Mouse (Mus musculus): ENCODE results near the gene Pam. TPM values are rescaled to one million over a fixed set of nuclear protein-coding genes. Genes with fewer than 3 reads are reported as not detected.

The Pam gene
- polyA plus RNA-seq, 1 experiment from 2014 or later, result 8.9 TPM

GRCm38 (mm10) chr1:97872072-97872471 lies 223.4 kb downstream of the Pam start:
- H3K9ac ChIP-seq (ENCODE audit: low read depth, low read length), result no peak overlapping the region
- WGBS (ENCODE audit: insufficient replicate concordance), result 60% methylated on average over 2 of the region's 2 CpGs
- H3K9me3 ChIP-seq (replicated peaks; ENCODE audit: control insufficient read depth, low read length), result no peaks in the 10 kb centered on the region
- no peaks in the 10 kb centered on the region for H3K4me1 ChIP-seq (ENCODE audit: control insufficient read depth, low read depth, low read length)
- H3K27ac ChIP-seq (ENCODE audit: low read length), result no peak overlapping the region
- H3K4me2 ChIP-seq (ENCODE audit: low read depth, low read length), result no peak overlapping the region
- H3K27me3 ChIP-seq (ENCODE audit: control insufficient read depth, insufficient read depth, low read depth, low read length), result no peaks in the 10 kb centered on the region
- no peaks in the 10 kb centered on the region for H3K36me3 ChIP-seq (ENCODE audit: control insufficient read depth, insufficient read depth)
- no peak overlapping the region for H3K4me3 ChIP-seq (ENCODE audit: low read depth, low read length)
- ATAC-seq (ENCODE audit: low read depth), result no peak

GRCm38 (mm10) chr1:97864135-97864534 lies 231.3 kb downstream of the Pam start:
- Histone ChIP-seq H3K4me1 (ENCODE audit: control insufficient read depth, low read depth, low read length) (no peaks in the 10 kb centered on the region), H3K36me3 (ENCODE audit: control insufficient read depth, insufficient read depth) (no peaks in the 10 kb centered on the region), H3K27me3 (ENCODE audit: control insufficient read depth, insufficient read depth, low read depth, low read length) (no peaks in the 10 kb centered on the region), H3K4me3 (ENCODE audit: low read depth, low read length) (no peak overlapping the region), H3K9ac (ENCODE audit: low read depth, low read length) (no peak overlapping the region), H3K4me2 (ENCODE audit: low read depth, low read length) (no peak overlapping the region), H3K9me3 (replicated peaks; ENCODE audit: control insufficient read depth, low read length) (no peaks in the 10 kb centered on the region), H3K27ac (ENCODE audit: low read length) (no peak overlapping the region)
- no peak for ATAC-seq (ENCODE audit: low read depth)
- WGBS (ENCODE audit: insufficient replicate concordance), result 80% methylated on average over 7 of the region's 7 CpGs

- Histone ChIP-seq H3K4me1 (ENCODE audit: control insufficient read depth, low read depth, low read length) (no peaks in the 10 kb centered on the region), H3K27me3 (ENCODE audit: control insufficient read depth, insufficient read depth, low read depth, low read length) (no peaks in the 10 kb centered on the region), H3K4me3 (ENCODE audit: low read depth, low read length) (no peak overlapping the region), H3K36me3 (ENCODE audit: control insufficient read depth, insufficient read depth) (no peaks in the 10 kb centered on the region), H3K27ac (ENCODE audit: low read length) (no peak overlapping the region), H3K4me2 (ENCODE audit: low read depth, low read length) (no peak overlapping the region), H3K9ac (ENCODE audit: low read depth, low read length) (no peak overlapping the region), H3K9me3 (replicated peaks; ENCODE audit: control insufficient read depth, low read length) (no peaks in the 10 kb centered on the region)
- 82% methylated on average over 9 of the region's 9 CpGs for WGBS (ENCODE audit: insufficient replicate concordance)
- no peak for ATAC-seq (ENCODE audit: low read depth)
These were observed 232.3 kb downstream of the Pam start for GRCm38 (mm10) chr1:97863140-97863539.

- 71% methylated on average over 5 of the region's 5 CpGs for WGBS (ENCODE audit: insufficient replicate concordance)
- no peak for ATAC-seq (ENCODE audit: low read depth)
- Histone ChIP-seq H3K27ac (ENCODE audit: low read length) (no peak overlapping the region), H3K4me1 (ENCODE audit: control insufficient read depth, low read depth, low read length) (no peaks in the 10 kb centered on the region), H3K9me3 (replicated peaks; ENCODE audit: control insufficient read depth, low read length) (no peaks in the 10 kb centered on the region), H3K4me3 (ENCODE audit: low read depth, low read length) (no peak overlapping the region), H3K36me3 (ENCODE audit: control insufficient read depth, insufficient read depth) (no peaks in the 10 kb centered on the region), H3K9ac (ENCODE audit: low read depth, low read length) (no peak overlapping the region), H3K4me2 (ENCODE audit: low read depth, low read length) (no peak overlapping the region), H3K27me3 (ENCODE audit: control insufficient read depth, insufficient read depth, low read depth, low read length) (no peaks in the 10 kb centered on the region)
These were observed 232.7 kb downstream of the Pam start for GRCm38 (mm10) chr1:97862734-97863133.

GRCm38 (mm10) chr1:97854256-97854655 lies 241.2 kb downstream of the Pam start:
- no peak overlapping the region for H3K9ac ChIP-seq (ENCODE audit: low read depth, low read length)
- H3K36me3 ChIP-seq (ENCODE audit: control insufficient read depth, insufficient read depth), result no peaks in the 10 kb centered on the region
- no peak overlapping the region for H3K27ac ChIP-seq (ENCODE audit: low read length)
- no peak overlapping the region for H3K4me2 ChIP-seq (ENCODE audit: low read depth, low read length)
- no peak for ATAC-seq (ENCODE audit: low read depth)
- H3K9me3 ChIP-seq (replicated peaks; ENCODE audit: control insufficient read depth, low read length), result no peaks in the 10 kb centered on the region
- no peaks in the 10 kb centered on the region for H3K4me1 ChIP-seq (ENCODE audit: control insufficient read depth, low read depth, low read length)
- 52% methylated on average over 3 of the region's 3 CpGs for WGBS (ENCODE audit: insufficient replicate concordance)
- no peak overlapping the region for H3K4me3 ChIP-seq (ENCODE audit: low read depth, low read length)
- H3K27me3 ChIP-seq (ENCODE audit: control insufficient read depth, insufficient read depth, low read depth, low read length), result no peaks in the 10 kb centered on the region

- H3K9me3 ChIP-seq (replicated peaks; ENCODE audit: control insufficient read depth, low read length), result no peaks in the 10 kb centered on the region
- H3K4me2 ChIP-seq (ENCODE audit: low read depth, low read length), result no peak overlapping the region
- no peaks in the 10 kb centered on the region for H3K4me1 ChIP-seq (ENCODE audit: control insufficient read depth, low read depth, low read length)
- no peak for ATAC-seq (ENCODE audit: low read depth)
- H3K4me3 ChIP-seq (ENCODE audit: low read depth, low read length), result no peak overlapping the region
- no peak overlapping the region for H3K27ac ChIP-seq (ENCODE audit: low read length)
- WGBS (ENCODE audit: insufficient replicate concordance), result 76% methylated on average over 13 of the region's 13 CpGs
- H3K9ac ChIP-seq (ENCODE audit: low read depth, low read length), result no peak overlapping the region
- H3K36me3 ChIP-seq (ENCODE audit: control insufficient read depth, insufficient read depth), result no peaks in the 10 kb centered on the region
- no peaks in the 10 kb centered on the region for H3K27me3 ChIP-seq (ENCODE audit: control insufficient read depth, insufficient read depth, low read depth, low read length)
These were observed 243.8 kb downstream of the Pam start for GRCm38 (mm10) chr1:97851601-97852175.

- H3K9ac ChIP-seq (ENCODE audit: low read depth, low read length), result no peak overlapping the region
- H3K9me3 ChIP-seq (replicated peaks; ENCODE audit: control insufficient read depth, low read length), result no peaks in the 10 kb centered on the region
- no peak overlapping the region for H3K27ac ChIP-seq (ENCODE audit: low read length)
- no peaks in the 10 kb centered on the region for H3K27me3 ChIP-seq (ENCODE audit: control insufficient read depth, insufficient read depth, low read depth, low read length)
- no peak overlapping the region for H3K4me2 ChIP-seq (ENCODE audit: low read depth, low read length)
- ATAC-seq (ENCODE audit: low read depth), result no peak
- 67% methylated on average over 14 of the region's 14 CpGs for WGBS (ENCODE audit: insufficient replicate concordance)
- H3K4me3 ChIP-seq (ENCODE audit: low read depth, low read length), result no peak overlapping the region
- H3K36me3 ChIP-seq (ENCODE audit: control insufficient read depth, insufficient read depth), result no peaks in the 10 kb centered on the region
- no peaks in the 10 kb centered on the region for H3K4me1 ChIP-seq (ENCODE audit: control insufficient read depth, low read depth, low read length)
These were observed 246.7 kb downstream of the Pam start for GRCm38 (mm10) chr1:97848601-97849241.

GRCm38 (mm10) chr1:97843220-97843992 lies 252.0 kb downstream of the Pam start:
- H3K4me1 ChIP-seq (ENCODE audit: control insufficient read depth, low read depth, low read length), result no peaks in the 10 kb centered on the region
- ATAC-seq (ENCODE audit: low read depth), result no peak
- no peak overlapping the region for H3K9ac ChIP-seq (ENCODE audit: low read depth, low read length)
- H3K36me3 ChIP-seq (ENCODE audit: control insufficient read depth, insufficient read depth), result no peaks in the 10 kb centered on the region
- H3K27ac ChIP-seq (ENCODE audit: low read length), result no peak overlapping the region
- no peaks in the 10 kb centered on the region for H3K27me3 ChIP-seq (ENCODE audit: control insufficient read depth, insufficient read depth, low read depth, low read length)
- no peaks in the 10 kb centered on the region for H3K9me3 ChIP-seq (replicated peaks; ENCODE audit: control insufficient read depth, low read length)
- H3K4me2 ChIP-seq (ENCODE audit: low read depth, low read length), result no peak overlapping the region
- no peak overlapping the region for H3K4me3 ChIP-seq (ENCODE audit: low read depth, low read length)

GRCm38 (mm10) chr1:97834354-97834822 lies 261.1 kb downstream of the Pam start:
- Histone ChIP-seq H3K4me3 (ENCODE audit: low read depth, low read length) (no peak overlapping the region), H3K36me3 (ENCODE audit: control insufficient read depth, insufficient read depth) (no peaks in the 10 kb centered on the region), H3K27me3 (ENCODE audit: control insufficient read depth, insufficient read depth, low read depth, low read length) (no peaks in the 10 kb centered on the region), H3K9ac (ENCODE audit: low read depth, low read length) (no peak overlapping the region), H3K9me3 (replicated peaks; ENCODE audit: control insufficient read depth, low read length) (no peaks in the 10 kb centered on the region), H3K4me1 (ENCODE audit: control insufficient read depth, low read depth, low read length) (no peaks in the 10 kb centered on the region), H3K27ac (ENCODE audit: low read length) (no peak overlapping the region), H3K4me2 (ENCODE audit: low read depth, low read length) (no peak overlapping the region)
- 80% methylated on average over 5 of the region's 5 CpGs for WGBS (ENCODE audit: insufficient replicate concordance)
- no peak for ATAC-seq (ENCODE audit: low read depth)

All from liver, embryonic 16.5 days (tissue).